Mouse (Mus musculus) myocyte (in vitro differentiated cells): ENCODE data around the gene Siglecg.

ENCODE experiments used
- MYOD1 ChIP-seq, 3 experiments: IDR thresholded peaks; one replicate each; pipeline ENCODE4 v1.6.1; 2011; ENCODE audit warnings: control low read depth in 2 of 3, low read depth in 2 of 3, mild to moderate bottlenecking in 2 of 3, moderate library complexity in 1 of 3; ENCODE audit not compliant: insufficient read length in 2 of 3, control insufficient read depth in 1 of 3
- POLR2A ChIP-seq: IDR thresholded peaks from one replicate; pipeline ENCODE4 v1.6.1; 2011; ENCODE audit warnings: low read depth, mild to moderate bottlenecking, control low read depth, moderate library complexity; ENCODE audit not compliant: insufficient read length
- REST ChIP-seq: IDR thresholded peaks from one replicate; pipeline ENCODE4 v1.6.1; 2011; ENCODE audit warnings: mild to moderate bottlenecking, control low read depth, moderate library complexity; ENCODE audit not compliant: insufficient read depth, insufficient read length
- TCF12 ChIP-seq: IDR thresholded peaks from one replicate; pipeline ENCODE4 v1.6.1; 2011; ENCODE audit warnings: mild to moderate bottlenecking, control low read depth; ENCODE audit not compliant: poor library complexity, insufficient read depth, severe bottlenecking
- TCF3 ChIP-seq: IDR thresholded peaks from one replicate; pipeline ENCODE4 v1.6.1; 2011; ENCODE audit warnings: low read depth, control low read depth; ENCODE audit not compliant: insufficient read length

DNA sequence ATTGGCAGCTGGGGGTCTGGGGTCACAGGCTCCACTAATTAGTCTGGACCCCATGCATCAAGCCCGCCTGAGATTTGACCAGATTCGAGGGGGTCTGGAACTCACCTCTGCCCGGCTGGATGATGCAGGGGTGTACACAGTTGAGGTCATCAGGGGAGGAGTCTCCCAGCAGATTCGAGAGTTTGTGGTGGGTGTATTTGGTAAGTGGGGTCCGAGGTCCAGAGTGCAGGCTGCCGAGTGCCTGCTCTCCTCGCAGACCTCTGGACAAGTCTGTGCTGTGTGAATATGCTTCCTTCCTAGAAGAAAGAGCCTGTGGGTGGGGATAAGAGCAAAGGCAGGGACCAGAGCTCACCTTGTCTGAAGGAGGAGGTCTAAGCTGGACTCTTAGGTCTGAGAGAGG lies 56.0 kb downstream of the Siglecg start:
- no peak for TF ChIP-seq POLR2A
- no peak for TF ChIP-seq MYOD1 (IDR thresholded peaks at IDR 0.05; ENCODE audit: control insufficient read depth in 1 of 3, insufficient read length in 2 of 3, low read depth in 2 of 3)
- TF ChIP-seq TCF3, result no peak
- no peak for TF ChIP-seq REST
- no peak for TF ChIP-seq TCF12
